Mouse (Mus musculus) gastrocnemius, postnatal 4 days (tissue): ENCODE data around the gene Ankmy1. TPM values are rescaled to one million over a fixed set of nuclear protein-coding genes. Genes with fewer than 3 reads are reported as not detected.

Experiments
- DNase-seq, 2 experiments: peaks; one replicate each; pipeline ENCODE4 v3.0.0; 2021 to 2022; ENCODE audit warnings: low spot score in 2 of 2, mixed read lengths in 2 of 2
- total RNA-seq, 2 experiments: library from RNA; stranded (reverse); gene quantifications; 2 replicates each; pipeline ENCODE4 v1.2.3; 2021

The Ankmy1 gene
- total RNA-seq, 2 experiments from 2014 or later, result 0.52 to 0.70 TPM

DNA sequence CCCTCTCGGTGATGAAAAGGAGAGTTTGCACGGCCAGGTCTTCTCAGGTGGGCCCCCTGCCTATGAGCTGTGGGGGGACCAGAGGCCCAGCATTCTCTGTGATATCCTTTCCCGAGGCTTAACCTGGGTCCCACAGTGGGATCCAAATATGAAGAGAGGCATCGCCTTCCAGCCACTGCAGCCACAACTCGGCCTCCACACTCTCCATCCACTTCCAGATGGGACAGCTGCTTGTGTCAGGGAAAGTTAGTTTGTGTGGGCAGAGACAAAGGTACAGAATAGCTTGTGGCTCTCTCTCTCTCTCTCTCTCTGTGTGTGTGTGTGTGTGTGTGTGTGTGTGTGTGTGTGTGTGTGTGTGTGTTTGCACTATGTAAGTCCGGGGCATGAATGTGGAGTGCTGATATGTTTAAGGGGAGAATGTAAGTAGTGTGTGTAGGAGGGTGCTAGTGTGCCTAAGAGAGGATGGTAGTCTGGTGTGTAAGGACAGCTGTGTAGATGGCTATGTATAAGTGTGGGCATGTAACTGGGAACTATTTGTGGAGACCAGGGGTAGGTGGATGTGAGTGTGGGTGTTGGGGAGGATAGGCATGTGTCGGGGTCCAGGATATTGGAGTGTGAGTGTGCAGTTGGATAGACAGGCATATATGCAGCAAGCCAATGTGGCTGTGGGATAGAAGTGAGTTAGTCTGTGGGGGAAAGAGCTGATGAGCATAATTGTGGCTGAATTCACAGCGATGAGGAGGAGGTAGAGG is 27.2 kb downstream of the Ankmy1 start:
- no peak for DNase-seq

DNA sequence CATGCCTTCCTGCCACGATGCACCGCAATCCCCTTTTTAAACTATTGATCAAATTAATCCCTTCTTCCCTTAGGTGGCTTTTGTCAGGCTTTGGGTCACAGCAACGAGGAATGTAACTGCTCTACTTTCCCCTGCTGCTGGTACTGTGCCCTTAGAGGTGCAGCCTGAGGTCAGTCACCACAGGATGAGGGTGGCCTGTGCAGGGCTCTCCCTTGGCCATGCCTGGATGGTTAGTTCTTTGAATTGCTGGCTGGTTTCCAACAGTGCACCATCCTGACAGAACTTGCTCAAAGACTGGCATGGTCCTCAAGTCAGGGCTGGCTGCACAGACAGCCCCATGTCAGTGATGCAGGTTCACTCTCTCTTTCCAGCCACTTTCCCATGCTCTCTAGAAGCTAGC is 28.7 kb downstream of the Ankmy1 start:
- no peak for DNase-seq

DNA sequence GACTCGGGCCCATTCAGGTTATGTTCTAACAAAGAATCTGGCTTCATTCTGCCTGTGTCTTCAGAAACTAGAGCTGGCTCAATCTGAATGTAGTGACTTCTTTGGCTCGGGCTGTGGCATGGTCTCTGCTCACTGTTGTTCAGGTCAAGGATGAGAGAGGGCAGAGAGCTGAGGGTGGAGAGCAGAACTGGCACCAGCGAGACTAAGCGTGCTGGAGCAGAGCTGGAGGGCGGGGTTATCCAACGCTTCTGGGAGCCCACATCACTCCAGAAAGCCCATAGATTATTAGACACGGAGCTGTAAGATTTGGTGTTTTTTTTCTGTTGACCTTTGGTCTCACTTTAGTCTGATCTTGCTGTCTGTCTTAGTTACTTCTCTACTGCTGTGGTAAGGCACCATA is 30.0 kb downstream of the Ankmy1 start:
- no peak for DNase-seq

DNA sequence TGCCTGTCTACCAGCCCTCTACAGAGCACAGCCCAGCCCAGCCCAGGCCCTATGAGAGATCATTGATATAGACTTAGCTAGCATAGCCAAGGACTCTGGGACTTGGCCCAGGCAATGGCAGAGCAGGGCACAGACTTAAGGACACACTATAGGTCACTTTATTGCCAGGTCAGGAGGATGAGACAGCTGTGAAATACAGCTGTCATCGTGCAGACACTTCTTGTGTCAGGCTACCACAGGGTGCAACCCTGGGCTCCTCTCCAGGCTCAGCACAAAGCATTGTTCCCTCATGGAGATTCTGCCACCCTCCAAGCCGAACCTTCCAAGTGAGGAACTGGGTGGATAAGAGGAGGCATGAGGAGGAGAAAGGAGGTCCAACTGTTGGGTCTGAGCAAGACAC is 32.7 kb downstream of the Ankmy1 start:
- DNase-seq, result no peak

DNA sequence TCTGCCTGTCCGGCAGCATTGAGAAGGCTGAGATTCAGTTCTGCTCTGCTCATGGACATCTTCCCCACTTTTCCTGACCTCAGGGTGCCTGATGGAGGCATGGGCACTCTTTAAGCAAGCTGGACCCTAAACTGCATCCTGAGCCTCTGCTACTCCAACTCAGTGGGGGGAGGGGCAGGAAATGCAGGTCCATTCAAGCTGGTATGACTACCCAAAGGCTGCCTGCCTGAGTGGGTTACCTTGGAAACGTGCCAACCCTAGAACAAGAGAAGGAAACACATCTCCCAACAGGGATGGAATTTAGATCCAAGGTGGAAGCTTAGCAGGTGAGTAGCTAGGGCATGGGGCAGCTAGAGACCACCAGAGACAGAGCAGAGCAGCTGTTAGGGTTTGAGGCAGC is 36.5 kb downstream of the Ankmy1 start:
- DNase-seq, result no peak

DNA sequence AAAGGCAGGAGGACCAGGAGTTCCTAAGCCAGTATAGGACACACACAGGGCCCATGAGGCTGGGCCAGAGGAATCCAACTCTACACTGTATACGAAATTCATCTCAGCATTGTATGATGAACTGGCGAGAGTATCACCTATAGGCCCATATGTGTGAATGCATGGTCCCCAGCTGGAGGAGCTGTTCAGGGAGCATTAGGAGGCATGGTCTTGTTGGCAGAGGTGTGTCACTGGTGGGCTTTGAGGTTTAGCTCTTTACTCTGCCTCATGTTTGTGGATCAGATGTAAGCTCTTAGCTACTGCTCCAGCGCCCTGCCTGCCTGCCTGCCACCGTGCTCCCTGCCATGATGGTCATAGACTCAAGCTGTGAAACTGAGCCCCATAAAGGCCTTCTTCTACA is 39.4 kb downstream of the Ankmy1 start:
- no peak for DNase-seq

DNA sequence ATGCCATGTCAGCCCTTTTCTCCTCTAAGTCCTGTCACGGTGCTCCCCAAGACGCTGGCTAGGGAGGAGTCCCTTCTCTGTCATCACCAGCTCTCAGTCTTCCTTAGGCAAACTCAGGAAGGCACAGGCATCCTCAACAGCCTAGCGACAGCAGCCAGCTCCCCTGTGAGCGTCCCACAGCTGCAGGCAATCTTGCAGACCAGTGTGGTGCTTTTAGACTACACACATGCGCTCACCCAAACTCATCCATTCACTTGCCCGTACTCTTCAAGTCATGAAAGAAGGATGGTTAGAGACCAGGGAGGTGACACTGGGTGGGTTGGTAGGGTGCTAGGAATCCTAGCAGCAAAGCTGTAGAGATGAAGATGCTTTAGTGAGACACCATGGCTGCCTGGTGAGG is 41.2 kb downstream of the Ankmy1 start:
- no peak for DNase-seq

DNA sequence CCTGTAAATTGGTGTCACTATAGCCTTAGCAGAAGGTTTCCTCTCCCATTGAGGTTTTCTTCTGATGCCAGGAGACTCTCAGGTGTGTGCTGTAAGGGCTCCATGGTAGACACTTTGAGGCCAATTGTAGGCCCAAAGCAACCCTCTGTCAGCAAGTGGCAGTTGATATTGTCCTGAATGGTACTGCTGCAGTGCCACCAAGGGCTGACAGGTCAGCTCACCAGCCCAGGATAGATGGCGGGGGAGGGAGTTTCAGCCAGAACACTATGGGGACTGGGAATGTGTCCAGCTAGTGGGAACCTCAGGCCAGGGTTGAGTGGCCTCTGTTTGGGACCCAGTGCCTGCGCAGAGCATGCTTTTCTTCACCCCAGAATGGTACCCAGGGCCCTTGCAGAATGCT is 50.3 kb downstream of the Ankmy1 start:
- DNase-seq, result no peak

DNA sequence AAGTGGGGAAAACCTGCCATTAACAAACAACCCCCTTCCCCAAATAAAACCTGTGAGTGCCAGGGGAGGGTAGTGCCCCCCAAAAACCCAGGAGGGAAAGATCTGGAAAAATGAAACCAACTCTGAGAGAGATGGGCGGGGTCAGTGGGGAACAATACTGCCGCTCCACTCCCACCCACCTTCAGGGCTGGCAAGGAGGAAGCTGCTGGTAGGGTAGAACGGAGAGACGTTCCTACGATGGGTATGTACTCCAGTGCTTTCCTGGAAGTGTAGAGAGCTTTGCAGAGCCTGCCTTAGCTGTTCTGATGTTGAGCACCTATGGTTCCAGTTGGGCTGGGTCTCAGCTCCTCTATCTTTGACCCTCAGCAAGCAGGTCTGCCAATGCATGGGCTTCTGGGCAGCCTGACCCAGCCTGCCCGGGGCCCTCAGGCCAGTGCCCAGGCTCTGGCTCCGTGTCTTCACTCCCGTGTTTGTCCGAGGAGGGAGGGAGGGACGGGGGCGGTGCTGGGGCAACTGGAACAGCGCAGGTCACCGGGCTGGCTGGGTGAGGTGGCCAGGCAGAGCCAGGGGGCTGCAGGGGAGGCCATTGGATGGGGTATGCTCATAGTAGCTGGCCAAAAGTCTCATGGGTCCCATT is 52.6 kb downstream of the Ankmy1 start:
- no peak for DNase-seq

DNA sequence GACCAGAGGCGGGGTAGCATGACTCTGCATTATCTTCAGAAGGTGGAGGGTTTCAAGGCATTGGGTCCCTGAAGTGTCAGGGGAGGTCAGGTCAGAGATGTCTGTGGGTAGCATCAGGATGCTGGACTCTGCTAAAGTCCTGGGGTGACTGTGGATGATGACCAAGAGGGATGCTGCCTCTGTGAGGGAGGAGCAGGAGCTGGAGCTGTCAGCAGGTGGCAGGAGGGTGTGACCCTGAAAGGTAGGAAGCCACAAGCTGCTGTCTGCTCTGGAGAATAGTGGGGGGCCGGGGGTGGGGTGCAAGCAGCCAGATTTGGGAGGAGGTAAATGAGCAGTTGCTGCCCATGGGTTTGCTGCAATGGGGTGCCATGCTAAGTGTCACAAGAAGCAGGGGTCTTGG is 53.2 kb downstream of the Ankmy1 start:
- no peak for DNase-seq

DNA sequence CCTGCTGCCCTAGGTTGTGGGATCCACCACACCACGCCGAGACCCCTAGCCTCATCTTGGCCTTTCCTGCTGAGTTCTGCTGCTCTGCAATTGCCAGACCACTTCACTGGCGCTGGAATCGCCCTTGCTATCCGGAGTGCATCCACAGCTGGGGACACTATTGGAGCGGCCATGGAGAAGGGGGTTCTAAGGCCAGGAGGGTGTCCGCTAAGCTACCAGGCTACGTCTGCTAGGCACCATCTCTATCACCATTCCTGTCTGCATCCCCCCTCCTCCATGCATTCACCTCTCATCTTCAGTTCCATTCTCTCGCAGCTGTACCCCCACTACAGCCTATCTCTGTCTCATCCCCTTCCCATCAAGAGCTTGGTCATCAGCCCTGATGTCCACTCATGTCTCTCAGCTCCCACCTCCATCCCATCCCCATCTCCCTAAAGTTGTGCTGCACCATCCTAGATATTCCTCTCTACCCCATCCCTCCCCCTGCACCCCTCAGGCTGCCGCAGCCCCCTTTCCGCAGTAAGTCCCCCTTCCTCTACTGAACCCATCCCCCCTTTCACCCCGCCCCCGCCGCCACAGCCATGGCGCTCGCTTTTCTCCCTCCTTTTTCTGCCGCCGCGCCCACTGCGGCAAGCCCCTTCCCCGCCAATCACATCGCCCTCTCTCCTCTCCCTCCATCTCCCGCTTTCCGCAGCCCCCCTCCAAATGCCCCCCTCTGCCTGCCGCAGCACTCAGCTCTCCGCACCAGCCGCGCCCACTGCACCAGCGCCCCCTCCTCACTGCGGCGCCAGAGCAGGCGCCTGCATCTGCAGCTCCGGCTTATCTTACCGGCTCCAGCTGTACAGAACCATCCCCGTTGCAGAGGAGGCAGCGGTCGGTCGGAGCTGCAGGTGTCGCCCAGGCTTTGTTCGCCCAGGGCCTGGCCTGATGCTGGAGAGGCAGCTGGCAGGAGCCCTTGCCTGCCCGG is 54.5 kb downstream of the Ankmy1 start:
- no peak for DNase-seq

DNA sequence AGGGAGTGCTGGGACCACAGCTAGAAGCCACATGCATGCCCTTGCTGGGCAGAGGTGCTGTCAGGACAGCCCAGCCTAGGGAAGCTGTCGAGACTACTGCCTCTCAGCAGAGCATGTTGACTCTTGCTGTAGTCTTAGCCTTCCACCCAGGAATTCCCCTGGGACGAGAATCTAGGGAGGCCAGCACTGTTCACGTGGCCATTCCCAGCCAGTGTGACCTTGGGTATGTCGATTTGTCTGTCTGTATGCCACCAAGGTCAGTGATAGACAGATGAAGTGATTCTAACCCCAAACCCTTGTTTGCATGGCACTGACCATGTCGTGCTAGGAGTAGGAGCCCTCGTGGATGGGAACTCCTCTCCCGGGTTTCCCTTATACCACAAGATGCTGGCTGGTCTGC is 56.8 kb downstream of the Ankmy1 start:
- no peak for DNase-seq

DNA sequence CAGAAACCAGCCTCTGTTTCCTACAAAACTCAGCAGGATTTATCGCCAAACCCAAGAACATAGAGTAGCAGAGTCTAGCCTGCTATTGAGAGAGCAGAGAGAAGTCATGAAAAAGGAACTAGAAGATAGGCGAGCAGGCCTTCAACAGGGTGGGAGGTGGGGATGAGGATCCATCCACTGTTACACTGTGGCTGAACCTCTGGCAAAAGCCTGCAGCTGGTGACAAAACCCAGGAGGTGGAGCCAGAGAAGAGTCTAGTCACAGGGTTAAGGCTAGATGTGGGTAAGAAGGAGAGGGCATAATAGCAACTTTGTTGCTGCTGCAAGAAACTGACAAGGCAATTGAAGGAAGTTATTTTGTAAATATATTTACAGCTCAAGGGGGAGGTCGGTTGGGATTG is 61.3 kb downstream of the Ankmy1 start:
- DNase-seq, result no peak

DNA sequence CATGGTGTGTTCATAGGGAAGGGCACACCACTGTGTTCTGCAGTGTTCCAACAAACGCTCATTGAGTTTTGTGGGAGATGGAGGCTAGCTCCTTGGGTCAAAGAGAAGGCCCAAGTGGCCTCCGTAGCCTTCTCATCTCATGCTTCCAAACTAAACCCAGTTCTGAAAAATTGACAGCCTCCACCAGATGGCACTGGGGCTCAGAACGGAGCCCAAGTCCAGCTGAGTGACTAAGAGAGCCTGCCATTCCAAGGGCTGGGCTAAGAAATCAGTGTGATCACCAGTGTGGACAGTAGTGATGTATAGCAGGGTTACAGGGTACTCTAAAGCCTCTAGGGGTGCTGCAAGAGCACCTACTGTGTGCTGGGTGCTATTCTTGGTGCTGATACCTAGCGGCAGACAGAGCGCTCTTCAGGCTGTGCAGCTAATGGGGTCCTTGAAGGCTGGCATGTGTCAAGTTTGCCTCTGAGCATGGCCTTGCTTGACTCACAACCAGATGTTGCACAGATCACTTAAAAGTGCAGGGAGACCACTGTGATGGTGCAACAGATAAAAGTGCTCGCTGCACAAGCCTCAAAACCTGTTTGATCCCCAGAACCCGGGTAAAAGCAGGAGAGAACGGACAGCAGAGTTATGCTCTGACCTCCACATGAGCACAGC is 62.3 kb downstream of the Ankmy1 start:
- no peak for DNase-seq

DNA sequence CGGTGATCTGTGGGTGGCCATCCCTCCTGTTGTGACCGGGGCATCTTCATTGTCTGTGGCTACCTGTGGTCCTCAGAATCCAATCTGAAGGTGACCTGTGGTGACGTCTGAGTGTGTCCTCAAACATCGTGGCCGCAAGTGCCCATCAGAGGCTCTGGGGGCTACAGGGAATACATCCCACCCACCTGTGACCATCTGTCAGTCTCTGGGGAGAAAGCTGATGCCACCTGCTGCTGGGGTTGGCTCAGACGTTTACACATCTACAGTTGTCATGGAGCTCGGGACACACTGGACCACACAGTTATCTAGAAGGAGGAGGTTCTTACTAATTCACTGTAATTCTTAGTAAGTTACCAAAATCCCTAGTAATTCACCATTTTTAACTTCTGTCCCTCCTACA is 63.5 kb downstream of the Ankmy1 start:
- no peak for DNase-seq

DNA sequence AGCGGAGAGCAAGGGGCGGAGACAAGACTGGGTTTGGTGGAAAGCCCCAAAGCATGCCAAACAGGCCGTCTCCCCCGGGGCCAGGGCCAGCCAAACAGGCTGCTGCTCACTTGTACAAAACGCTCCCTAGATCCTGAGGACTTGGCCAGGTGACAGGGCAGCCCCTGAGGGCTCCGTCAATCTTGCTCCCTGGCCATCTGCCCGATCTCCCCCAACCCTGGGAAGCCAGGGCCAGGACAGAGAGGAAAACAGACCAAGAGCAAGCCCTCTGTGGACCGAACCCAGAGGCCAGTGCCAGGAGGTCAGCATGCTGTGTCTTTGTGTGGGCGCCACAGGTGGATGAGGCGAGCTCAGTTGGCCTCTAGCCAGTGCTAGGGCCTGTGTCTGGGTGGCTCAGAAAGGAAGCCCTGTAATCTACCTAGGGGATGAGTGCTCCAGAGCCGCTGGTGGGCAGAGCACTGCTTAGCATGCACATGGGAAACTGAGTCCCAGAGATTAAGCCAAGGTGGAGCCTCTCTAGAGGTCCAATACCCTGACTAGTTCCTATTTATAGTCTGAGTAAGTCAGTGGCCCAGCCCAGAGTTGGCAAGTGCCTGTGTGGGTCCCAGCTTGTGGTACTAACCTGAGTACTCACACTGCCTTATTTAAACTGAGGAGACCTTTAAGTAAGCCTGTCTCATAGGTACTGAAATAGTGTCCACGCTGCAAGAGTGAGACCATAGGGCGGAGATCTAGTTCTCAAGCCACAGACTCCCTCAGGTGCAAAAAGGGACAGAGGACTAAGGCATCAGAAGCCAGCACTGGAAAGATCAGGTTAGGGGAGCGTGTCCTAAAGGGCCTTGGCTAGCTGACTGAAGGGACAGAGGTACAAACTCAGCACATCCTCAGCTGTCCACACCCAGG is 64.5 kb downstream of the Ankmy1 start:
- DNase-seq, result peak in 1 of 2 experiments; percentile 55

DNA sequence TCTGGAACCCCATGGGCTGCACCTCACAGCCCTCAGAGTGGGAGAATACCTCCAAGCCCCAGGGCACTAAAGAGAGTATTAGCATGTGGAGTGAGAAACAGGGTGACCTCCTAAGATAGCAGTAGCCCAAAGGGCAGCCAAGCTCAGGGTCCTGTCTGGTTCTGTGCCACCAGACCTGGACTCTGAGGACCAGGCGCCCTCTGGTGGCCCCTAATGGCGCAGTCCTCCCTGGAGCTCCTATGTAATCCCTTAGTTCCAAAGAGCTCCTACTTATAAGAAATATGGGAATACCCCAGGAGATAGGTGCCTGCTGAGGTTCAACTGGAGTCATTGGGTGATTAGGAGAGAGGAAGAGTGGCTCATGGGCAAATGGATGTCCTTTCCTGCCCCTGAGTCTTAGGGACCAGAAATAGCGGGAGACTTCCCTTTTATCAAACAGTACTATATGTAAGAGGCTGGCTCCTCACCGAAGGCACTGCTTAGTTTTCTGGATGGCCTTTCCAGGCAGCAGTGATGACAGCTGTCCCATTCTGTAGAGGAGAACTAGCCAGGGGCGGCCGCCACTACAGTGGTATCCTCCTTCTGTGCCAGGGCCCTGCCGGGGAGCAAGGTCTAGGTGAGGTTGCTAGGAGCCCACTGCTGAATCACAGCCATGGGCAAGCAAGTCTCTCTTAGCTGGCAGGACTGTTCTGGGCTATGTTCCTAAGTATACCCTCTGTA is 68.6 kb downstream of the Ankmy1 start:
- peak; percentile 76 to 83 for DNase-seq

DNA sequence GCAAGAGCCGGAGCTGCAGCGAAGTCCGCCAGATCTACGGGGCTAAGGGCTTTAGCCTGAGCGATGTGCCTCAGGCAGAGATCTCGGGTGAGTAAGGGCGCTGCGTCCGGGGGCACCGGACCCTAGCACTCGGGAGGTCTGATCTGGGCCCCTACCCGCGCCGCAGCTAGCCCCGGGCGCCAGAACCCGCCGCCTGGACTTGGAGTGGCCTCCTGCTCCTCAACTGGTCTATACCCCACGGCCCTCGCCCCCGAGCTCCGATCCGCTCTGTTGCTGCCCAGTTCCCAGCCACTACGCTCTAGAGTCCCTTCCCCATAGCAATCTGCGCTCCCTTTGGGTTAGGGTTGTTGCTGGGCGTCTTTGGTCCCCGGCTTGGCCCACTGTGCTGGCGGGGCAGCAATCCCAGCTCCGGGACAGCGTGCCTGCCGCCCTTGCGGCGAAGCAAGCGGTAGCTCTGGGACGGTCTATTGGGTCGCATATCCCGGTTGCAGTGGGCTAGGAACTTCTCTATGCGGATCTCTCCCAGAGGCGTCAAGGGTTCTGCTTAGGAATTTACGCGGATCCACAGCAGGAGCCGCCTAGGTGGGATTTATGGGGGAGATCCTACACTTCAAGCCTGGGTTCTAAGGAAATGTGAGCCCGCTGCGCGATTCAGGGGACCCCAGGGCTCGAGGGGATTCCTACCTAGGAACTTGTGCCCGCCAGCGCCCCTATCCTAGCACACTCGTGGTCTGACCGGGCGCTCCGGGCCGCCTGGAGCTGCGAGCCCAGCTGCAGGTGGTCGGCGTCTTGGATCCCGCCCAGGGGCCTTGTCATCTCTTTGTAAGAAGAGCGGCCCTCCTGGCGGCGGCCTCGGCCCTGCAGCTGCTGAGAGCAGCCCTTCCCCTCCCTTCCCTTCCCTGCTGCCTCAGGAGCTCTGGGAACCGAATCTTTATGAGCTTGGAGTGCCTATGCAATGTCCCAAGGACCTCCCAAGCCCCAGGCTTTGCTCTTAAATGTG is 70.4 kb downstream of the Ankmy1 start:
- peak; percentile 63 to 86 for DNase-seq
